Mouse (Mus musculus) granulocyte monocyte progenitor cell, adult 5-6 weeks (primary cell): Measurements from ENCODE around the gene Tradd. TPM values are rescaled to one million over a fixed set of nuclear protein-coding genes. Genes with fewer than 3 reads are reported as not detected.
A peak's percentile ranks its signal among the peaks of the same experiment; 100 is the strongest.

ENCODE experiments used
- ATAC-seq: replicated peaks from 2 replicates; pipeline ENCODE4 v1.8.0; 2016; ENCODE audit warnings: mild to moderate bottlenecking, moderate TSS enrichment, inconsistent platforms; ENCODE audit not compliant: poor library complexity, severe bottlenecking
- total RNA-seq, 2 experiments: library from RNA; stranded (forward) in 1 of 2; stranded (reverse) in 1 of 2; fragments of 200-712, 200-1000 nt in 1 of 2; fragments of >200 nt in 1 of 2; fragmentation: Nextera tagmentation in 1 of 2; gene quantifications; 2 replicates each; pipeline ENCODE4 v1.2.3; 2014 to 2017

The Tradd gene
- total RNA-seq (2014; fragmentation: Nextera tagmentation), result 8.7 and 9.4 TPM in 2 replicates
- total RNA-seq (2017), result 15.8 and 21.0 TPM in 2 replicates

GRCm38 (mm10) chr8:105264024-105264982, at the start of gene Tradd, which contains the start of gene Fbxl8:
TSS of gene Tradd (minus strand) at chr8:105264609.
TSS of gene Fbxl8 (plus strand) at chr8:105264648.
- ATAC-seq, result peak; percentile 61

- ATAC-seq, result no peak
These were observed 49.4 kb upstream of the Tradd start for GRCm38 (mm10) chr8:105313622-105314402.

- ATAC-seq, result no peak
These were observed 48.6 kb upstream of the Tradd start for GRCm38 (mm10) chr8:105312891-105313481.

GRCm38 (mm10) chr8:105311718-105312117, 47.3 kb upstream of the Tradd start:
- ATAC-seq, result no peak

- no peak for ATAC-seq
These were observed 45.7 kb upstream of the Tradd start for GRCm38 (mm10) chr8:105310118-105310517.

- no peak for ATAC-seq
These were observed 44.9 kb upstream of the Tradd start for GRCm38 (mm10) chr8:105309142-105309847.

- no peak for ATAC-seq
These were observed 44.0 kb upstream of the Tradd start for GRCm38 (mm10) chr8:105308428-105308827.

GRCm38 (mm10) chr8:105307670-105308069, 43.3 kb upstream of the Tradd start:
- ATAC-seq, result no peak

GRCm38 (mm10) chr8:105306146-105306691, 41.8 kb upstream of the Tradd start:
- ATAC-seq, result 0 out of 2 replicates have a peak, but pooled peaks have one; percentile 16

GRCm38 (mm10) chr8:105305211-105306145, 41.1 kb upstream of the Tradd start, which contains the start of gene Elmo3:
TSS of gene Elmo3 (plus strand) at chr8:105305601.
- ATAC-seq, result peak; percentile 49

GRCm38 (mm10) chr8:105304325-105305210, 40.2 kb upstream of the Tradd start:
- ATAC-seq, result 0 out of 2 replicates have a peak, but pooled peaks have one; percentile 12

- ATAC-seq, result no peak
These were observed 39.5 kb upstream of the Tradd start for GRCm38 (mm10) chr8:105303874-105304273.

GRCm38 (mm10) chr8:105303396-105303795, 39.0 kb upstream of the Tradd start:
- ATAC-seq, result no peak

GRCm38 (mm10) chr8:105299962-105300361, 35.6 kb upstream of the Tradd start:
- no peak for ATAC-seq

- no peak for ATAC-seq
These were observed 34.2 kb upstream of the Tradd start for GRCm38 (mm10) chr8:105298351-105299252.

GRCm38 (mm10) chr8:105297511-105298192, 33.2 kb upstream of the Tradd start, which contains the start of gene E2f4:
TSS of gene E2f4 (plus strand) at chr8:105297663.
- ATAC-seq, result peak; percentile 91
